Mouse (Mus musculus) thymus, adult 18-20 months (tissue): Measurements from ENCODE around the gene Spon1.
A peak's percentile ranks its signal among the peaks of the same experiment; 100 is the strongest.

ENCODE experiments used
- DNase-seq, 2 experiments: peaks; one replicate each; pipeline ENCODE4 v3.0.0; 2022; ENCODE audit warnings: mixed read lengths in 2 of 2

The Spon1 gene

DNA sequence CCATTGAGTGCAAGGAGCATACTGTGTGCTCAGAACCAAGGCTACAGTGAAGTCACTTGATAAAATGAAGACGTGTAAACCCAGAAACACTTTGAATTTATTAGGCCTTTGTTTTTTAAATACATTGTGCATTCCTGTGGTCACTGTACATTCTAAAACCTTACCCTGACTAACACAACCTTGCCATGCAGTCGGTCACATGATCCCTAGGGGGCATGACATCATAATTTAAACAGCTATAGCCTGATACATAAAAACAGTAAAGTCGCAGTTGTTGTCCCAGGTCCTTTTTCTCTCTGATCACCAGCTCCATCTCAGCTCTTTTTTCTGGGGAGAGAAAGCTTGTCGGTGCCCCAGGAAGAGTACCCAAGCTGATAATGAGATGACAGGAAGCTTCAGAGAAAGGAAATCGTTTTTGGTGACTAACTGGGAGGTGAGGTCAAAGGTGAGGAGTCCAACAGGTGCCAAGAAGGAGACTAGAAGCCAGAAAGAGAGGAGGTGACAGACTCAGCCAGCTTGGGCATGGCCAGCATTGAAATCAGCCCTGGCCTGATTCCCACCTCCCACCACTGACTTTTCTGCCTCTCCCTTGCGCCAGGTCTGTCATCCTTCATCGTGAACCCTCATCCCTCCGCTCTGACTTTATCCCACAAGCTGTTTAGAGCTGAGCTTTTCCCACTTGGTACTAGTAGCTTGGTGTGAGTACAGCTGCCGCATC is 246.1 kb downstream of the Spon1 start:
- no peak for DNase-seq

DNA sequence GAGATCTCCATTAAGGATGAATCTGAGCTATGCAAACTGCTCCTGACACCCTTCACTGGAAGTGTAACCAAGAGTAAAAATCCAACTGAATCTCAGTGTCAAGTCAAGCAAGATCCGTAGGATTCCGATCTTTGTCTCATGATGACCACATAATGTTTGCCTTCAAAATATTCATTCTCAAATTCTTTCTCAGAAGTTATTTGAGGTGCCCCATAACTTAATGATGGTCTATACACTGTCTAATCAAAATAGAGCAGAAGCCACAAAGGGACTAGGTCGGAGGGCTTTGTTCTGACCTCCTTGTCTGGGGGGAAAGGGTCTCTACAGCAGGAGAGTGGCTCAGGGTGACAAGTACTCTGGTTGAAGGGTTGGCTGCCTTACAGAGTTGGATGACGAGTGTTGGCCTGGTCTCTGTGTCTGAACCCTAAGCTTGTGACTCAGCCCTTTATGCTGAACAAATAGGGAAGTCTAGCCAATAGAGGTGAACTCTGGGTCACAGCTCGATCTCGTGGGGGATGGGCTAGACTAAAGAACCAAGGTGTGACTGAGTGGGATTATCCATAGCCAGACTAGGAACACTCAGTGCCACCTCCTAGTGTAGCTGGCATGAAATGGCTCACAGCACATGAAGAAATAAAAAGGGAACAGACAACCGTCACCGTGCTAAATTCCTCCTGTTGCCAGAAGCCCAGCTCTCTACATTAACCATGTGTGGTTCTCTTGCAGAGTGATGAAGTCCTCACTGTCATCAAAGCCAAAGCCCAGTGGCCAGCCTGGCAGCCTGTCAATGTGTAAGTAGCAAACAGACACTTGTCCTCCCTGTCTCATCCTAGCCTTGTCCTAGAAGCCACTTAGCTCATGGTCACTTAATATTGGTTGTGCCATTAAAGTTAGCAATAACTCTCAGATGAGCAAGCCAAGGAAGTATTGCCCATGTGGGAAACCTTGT is 250.5 kb downstream of the Spon1 start:
- DNase-seq = no peak

DNA sequence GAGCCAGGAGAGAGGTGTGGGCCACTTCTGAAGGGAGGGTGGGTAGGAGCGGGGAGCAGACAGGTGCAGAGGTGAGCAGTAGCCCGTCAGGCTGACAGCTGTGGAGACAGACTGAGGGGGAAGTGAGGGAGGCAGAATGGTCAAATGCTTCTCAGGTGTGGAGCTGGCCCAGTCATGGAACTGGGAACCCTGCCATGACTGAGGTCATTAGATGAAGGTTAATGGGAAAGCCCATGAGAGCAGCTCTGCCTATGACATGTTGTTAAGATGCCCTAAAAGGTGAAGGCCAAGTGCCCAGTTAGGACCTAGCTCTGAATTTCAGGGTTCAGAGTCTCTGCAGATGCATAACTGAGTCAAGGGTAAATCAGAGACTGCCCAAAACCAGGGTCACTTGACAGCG is 253.1 kb downstream of the Spon1 start:
- no peak for DNase-seq

DNA sequence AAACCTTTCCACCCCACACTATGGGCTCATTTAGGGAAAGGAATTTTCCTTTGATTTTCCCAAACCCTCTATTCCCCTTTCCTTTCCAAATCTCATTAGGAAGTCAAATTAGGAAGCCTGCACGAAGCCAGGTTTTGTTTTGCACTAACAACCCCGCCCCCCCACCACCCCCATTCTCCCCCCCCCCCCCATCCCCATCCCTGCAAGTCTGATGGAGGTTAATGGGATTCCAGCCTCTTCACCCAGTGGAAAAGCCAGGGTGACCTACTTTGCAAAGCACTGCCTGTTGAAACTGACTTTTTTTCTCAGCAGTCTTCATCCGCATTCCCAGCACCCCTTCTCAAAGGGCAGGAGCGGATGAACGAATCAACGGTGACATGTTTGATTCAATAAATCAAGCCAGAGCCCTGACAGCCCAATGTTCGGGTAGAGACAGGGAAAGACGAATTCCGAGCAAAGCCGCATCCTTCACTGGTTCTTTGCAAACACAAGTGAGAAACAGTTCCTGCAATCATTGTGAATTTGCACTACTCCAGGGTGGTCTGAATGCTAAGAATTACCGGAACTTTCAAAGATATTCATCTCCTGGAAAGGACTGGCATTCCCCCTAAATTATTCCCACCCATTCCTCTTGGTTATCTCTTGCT is 254.4 kb downstream of the Spon1 start:
- DNase-seq = no peak

DNA sequence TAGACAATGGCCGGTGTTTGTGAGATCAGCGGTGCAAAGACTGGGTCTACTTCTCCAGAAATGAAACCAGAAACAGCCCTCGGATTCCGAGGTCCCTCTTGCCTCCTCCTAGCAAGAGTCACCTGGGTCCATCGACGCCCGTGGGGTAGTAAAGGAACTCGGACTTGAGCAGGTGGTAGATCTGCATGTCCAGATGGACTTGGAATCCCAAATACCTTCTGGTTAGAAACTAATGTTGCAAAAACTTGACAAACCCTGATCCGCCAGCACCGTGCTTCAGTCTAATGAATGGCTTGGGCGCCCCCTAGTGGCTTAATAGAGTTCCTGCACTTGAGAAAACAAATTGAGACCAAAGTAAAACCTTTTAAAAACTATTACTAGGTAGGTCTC is 254.9 kb downstream of the Spon1 start:
- DNase-seq = peak; percentile 33 to 44

DNA sequence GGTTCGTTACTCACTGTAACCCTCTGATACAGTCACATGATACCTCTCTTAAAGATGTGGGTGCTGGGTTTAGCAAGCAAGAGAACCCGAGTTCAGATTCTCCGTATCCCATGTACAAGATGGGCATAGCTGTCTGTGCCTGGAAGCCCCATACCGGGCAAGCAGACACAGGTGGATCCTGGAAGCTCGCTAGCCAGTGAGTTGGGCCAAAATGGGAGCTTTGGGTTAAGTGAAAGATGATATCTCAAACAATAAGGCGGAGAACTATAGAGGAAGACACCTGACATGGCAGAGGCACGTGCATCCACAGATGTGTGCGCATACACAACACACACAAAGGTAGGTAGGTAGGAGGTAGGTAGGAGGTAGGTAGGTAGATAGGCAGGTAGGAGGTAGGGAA is 261.1 kb downstream of the Spon1 start:
- DNase-seq = no peak

DNA sequence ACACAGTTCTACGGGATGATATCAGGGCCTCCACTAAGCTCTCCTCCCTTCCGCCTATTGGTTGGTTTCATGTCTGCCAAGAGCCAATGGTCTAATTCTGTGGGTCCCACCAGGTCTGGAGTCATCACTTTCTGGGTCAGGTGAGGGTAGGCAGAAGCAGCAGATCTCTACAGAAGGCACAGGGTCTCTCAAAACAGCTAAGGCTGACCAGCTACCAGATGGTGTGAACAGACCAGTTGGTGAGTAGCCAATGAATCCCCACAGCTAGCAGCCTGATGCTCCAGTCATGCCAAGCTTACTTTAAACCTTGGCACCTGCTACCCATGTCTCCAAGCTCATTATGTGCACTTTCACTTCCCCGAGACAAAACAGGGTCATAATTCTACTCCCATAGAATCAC is 261.6 kb downstream of the Spon1 start:
- DNase-seq = no peak

DNA sequence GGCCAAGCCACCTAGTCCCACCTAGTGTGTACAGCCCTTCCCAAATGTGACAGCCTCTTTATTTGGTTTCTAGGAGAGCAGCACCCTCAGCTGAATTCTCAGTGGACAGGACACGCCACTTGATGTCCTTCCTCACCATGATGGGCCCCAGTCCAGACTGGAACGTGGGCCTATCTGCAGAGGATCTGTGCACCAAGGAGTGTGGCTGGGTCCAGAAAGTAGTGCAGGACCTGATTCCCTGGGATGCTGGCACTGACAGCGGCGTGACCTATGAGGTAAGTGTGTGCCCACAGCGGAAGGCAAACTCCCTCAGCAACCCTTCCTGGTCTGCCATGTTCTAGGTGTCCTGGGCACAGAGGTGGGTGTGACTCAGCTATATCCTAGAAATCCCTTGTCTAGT is 263.0 kb downstream of the Spon1 start:
- no peak for DNase-seq

DNA sequence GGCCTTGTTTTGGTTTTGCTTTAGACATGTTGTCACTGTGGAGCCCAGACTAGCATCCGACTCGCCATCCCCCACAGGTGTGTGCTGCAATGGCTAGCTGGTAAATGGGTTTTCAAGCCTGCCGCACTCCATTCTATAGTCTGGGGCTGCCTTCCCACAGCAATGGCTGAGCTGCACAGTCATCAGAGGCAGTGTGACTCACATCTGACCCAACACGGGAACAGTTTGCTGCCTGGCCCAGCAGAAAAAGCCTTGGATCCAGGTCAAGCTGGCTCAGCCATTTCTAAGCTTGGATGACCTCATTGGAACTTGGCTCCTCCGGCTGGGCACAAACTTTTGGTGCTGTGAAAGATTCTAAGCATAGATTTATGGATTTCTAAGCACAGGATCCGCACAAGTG is 263.8 kb downstream of the Spon1 start:
- no peak for DNase-seq

DNA sequence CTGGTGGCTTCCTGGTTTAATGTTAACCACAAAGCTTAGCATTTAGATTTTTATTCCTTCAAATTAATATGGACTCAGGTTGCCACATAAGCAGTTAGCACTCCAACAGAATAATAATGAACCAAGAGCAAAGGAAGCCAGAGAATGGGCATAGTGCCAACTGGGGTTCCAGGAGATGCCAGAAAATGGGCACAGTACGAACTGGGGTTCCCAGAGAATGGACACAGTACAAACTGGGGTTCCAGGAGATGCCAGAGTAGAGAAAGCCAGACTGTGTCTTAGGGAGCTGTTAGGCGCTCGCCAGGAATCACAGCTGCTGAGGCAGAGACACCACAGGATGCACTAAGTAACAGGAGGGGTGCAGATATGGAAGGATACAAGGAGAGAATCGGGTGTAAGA is 271.4 kb downstream of the Spon1 start:
- DNase-seq = no peak

DNA sequence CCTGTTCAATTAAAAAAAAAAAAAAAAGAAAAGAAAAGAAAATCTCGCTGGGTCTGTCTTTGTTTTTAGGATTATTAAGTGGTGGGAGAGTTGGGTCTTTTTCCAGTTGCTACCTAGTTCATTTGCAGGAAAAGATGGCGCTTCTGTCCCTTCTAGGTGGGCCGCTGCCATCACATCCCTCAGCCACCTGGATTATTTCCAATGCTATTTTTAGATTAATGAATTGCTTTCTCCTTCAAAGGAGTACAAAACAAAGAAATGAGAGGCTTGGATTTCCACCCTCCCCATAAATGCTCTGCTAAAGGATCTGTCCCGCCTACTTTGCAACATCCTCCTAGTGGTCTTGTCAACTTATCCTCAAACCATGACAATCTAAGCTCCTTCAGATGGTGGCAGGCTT is 275.6 kb downstream of the Spon1 start:
- no peak for DNase-seq

DNA sequence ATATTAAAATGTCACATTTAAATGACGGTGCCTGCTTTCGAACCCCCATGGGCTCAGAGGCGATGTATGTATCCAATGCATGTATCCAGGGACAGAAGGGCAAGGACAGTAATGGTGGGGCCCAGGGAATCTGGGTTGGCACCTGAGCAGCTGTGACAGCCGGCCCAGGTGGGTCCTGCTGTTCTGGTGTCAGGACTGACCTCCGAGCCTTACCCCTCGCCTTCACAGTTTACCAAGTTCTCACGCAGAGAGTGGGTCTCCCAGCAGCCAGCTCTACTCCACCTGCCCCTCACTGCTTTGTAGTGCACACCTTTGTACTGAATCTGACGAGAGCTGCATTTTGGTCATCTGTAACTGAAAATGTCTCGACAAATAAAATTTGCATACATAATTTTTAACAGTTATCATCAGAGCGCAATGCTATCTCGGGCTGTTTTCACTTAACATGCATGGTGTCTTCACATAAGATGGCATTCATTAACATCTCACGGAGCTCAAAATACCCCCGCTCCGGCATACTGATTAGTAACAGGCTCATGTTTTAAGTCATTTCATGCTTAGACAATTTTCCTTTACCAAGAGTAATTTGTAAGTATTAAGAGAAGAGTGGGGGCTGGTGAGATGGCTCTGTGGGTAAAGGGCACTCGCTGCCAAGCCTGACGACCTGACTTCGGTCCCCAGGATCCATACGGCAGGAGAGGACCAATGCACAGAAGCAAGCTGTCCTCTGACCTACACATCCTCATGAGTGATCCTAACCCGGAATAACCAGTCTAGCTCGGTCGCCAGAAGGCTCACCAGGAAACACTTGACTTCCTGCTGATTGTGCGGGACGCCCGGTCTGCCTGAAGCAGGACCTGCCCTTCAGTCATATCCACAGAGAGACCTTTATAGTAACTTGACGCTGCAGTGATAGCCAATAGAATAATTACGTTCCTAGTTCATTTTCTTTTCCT is 277.5 kb downstream of the Spon1 start:
- DNase-seq = no peak

DNA sequence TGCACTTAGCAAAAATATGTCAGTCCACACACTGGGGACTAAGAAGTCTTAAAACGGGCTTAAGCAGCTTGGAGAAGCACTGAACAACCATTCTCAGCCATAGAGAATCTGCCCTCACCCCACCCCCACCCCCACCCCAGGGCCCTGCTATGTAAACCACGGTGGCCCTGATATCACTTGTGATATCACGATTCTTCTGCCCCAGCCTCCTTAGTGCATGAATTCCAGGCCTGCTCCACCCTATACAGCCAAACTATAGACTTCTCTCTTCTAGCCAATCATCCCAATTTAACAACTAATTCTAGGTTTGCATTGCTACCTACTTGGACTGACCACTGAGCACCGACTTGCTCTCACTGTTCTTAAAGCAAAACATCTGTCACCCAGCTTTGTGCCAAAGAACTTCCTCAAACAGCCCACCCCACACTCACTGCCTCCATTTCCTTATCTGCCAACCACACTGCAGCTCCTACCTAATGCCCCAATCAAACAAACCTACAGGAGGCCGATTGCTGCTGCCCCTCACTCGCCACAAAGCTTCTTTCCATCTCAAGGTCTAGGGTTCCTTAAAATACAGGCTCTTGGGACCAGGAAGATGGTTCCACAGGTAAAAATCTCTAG is 278.2 kb downstream of the Spon1 start:
- no peak for DNase-seq

DNA sequence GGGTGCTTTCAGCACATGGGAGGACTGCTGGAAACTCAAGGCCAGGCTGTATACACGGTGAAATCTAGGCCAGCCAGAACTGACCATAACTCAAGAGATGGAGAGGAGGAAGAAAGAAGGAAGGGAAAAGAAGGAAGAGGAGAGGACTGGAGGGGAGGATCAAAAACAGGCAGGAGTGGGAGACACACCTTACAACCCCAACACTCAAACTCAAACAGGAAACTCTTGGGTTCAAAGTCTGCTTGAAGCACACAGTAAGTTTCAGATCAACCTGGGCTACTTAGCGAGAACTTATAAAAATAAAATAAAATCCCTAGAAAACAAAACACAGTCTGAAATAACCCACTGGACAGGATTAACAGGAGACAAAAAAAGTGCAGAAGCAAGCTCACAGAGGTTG is 280.0 kb downstream of the Spon1 start:
- no peak for DNase-seq

DNA sequence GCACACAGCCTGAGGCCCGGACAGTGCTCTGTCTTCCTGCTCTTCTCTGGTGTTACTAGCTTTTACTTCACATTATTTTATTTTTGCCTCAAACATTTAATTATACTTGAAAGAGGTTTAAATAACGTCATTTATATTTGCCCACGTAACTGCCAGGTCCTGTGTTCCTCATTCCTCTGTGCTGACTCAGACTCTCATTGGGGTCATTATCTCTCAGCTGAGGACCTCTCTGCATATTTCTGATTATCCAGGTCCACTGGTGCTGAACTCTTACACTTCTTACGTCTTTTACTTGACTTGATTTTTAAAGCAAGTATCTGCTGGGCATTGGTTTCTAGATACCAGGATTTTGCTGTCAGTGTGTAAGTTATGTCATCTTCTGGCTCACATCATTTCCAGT is 287.9 kb downstream of the Spon1 start:
- no peak for DNase-seq

DNA sequence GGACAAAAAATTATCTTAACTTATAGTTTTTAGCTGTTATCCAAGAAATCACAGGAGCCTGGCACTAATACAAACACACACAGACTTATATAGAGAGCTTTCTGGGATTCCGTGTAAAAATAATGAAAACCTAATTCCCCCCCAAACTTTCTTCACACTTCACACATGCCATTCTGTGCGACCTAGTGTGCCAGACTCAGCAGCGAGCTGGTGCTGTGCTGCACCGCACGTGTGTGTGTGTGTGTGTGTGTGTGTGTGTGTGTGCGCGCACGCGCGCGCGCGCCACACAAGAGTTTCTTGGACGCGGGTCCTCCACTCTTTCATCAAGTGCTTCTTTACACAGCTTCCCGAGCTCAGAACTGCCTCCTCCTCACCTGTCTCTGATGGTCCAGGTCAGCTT is 292.4 kb downstream of the Spon1 start:
- DNase-seq = no peak

DNA sequence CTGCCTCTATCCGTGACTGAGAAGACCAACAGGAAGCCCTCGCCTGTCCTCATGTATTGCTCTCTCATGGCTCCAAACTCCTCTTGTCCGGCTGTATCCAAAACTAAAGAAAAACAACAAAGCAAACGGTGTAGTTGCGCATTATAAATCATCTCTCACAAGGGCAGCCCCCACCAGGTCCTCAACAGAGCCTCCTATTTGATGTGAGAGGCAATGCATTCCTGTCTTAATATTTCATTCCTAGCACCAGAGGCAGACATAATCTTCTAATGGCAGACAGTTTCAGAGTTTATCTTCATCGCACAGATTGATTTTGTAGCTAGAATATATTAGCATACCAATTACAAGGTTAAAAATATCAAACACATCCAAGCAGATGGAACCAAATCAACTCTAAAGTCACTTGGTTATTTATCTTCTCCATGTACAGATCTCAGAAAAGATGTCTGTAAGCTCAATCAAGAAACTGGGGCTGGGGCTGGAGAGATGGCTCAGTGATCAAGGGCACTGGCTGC is 293.2 kb downstream of the Spon1 start:
- no peak for DNase-seq

DNA sequence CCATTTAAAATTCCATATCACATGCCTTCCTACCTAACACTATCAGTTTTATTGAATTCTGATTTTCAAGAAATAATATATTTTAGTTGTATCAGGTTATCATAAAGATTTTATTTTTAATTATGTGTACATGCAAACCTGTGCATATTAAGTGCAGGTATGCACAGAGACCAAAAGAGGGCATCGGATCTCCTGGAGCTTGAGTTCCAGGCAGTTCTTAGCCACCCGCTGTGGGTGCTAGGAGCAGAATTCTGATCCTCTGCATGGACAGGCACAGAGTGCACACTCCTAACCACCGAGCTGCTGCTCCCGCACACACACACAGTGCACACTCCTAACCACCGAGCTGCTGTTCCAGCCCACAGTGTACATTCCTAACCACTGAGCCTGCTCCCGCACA is 294.6 kb downstream of the Spon1 start:
- no peak for DNase-seq

DNA sequence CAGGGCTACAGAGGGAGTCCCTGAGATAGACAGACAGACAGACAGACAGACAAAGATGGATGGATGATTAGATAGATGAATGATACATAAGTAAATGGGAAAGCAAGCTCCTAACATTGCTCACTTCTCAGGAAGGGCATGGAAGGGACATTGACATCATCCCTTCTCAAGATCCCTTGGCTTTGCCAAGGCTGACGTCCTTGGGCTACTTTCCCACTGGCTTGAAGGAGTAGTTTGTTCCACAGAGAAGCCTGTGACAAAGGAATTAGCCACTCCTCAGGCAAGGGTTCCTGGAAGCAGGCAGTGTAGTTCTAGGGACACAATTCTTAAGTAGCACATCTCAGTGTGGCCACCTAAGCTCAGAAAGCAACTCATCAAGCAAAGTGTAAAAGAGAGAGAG is 296.7 kb downstream of the Spon1 start:
- no peak for DNase-seq

DNA sequence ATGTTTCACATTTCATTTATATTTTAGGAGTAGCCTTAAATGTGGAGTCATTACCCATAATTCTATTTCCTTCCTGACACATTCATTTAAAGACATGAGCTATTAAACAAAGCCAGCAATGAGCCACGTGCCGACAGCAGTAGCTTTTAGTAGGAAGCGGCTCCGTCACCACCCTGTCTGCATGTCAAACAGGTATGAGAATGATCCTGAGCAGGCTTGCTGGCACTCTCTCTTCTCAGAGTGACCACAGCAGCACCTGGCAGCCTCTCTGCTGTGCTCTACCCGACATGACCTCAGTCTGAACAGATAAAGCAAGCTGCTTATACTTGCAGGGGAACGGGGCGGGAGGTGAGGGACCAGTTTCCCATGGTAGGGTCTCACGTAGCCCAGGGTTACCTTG is 297.7 kb downstream of the Spon1 start:
- DNase-seq = no peak

DNA sequence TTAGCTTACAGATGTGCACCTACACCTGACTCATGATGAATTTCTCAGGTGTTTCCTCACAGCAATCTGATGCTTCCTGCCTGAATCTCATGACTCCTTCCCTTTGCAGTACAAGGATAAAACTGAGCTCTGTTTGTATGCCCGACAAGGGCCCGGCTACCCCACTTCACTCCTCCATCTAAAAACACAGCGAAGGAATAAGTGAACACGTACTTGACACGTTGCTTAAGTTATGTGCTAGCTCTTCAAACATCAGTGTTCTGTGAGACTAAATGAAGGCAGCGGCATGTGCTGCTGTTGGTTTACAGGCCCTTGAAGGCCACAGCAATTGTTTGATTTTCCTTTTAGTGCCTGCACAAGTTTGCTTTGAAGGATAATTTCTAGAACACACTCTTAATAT is 298.2 kb downstream of the Spon1 start:
- no peak for DNase-seq
